Mouse (Mus musculus): ENCODE measurements around the gene Fmo9.

Gene Fmo9

DNA sequence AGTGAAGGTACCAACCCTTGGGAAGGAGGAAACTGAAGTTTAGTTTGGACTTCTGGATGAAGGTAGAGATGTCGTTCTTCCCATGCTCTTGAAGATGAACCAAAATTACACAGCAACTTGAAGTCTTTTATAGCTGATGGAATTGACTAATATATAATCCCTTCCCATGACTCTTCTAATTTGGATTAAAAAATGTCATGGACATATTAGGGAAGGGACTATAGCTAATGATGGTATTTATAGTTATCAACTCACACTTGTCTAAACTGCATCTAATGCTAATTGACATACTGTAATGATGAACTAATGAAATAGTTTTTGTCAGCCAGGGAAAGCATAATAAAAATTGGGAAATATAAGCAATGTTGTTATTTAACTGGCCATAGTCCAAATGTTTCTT is at the start of gene Fmo9:
TSS of gene Fmo9 (minus strand) at position 101 of the 400 bp plus-strand sequence.
- DNase-seq (ENCODE audit: low read depth, low spot score): no peak

DNA sequence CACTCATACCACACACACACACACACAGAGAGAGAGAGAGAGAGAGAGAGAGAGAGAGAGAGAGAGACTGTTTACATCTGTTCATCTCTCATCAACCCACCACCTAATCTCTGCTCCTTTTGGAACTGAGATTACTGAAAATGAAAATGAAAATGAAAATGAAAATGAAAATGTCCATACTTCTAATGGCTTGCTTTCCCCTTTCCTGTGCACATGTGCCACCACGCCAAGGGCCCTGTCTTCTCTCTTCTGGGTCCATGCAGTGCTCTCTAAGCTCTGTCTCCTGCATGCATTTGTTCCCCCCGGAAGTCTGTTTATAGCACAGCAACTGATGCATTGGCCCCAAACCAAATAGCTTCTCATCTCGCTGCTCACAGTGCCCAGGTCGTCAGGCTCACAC is 49.2 kb upstream of the Fmo9 start:
- no peak for DNase-seq (ENCODE audit: low read depth, low spot score)

DNA sequence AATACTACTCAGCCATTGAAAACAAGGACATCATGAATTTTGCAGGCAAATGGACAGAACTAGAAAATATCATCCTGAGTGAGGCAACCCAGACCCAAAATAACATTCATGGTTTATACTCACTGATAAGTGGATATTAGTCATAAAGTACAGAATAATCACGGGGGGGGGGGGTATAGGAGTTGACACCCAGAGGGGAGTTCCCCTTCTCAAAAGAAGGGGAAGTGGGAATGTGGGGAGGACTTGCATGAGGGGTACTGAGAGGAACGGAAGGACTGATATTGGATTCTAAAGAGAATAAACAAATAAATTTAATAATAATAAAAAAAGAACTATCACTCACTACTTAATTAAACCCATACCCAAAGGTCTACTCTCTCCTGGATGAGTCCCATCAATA is 48.6 kb upstream of the Fmo9 start:
- DNase-seq (ENCODE audit: low read depth, low spot score): no peak

DNA sequence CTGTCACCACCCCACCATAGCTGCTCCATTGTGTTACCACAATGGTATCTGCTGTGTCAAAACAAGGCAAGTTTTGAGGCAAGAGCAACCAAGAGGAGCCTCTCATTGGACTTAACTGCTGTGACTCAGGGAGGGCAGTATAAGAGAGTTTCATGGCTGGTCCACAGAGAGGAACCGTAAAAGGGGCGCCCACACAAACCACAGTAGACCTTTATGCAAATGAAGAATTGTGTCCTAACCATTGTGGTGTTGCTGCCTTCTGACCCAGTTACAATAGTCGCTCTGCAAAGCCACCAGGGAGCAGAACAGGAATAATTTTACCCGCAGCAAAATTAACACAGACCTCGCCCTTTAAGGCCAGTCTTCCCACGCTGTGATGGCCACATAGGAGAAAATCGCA is 29.2 kb upstream of the Fmo9 start:
- DNase-seq (ENCODE audit: low read depth, low spot score): no peak

DNA sequence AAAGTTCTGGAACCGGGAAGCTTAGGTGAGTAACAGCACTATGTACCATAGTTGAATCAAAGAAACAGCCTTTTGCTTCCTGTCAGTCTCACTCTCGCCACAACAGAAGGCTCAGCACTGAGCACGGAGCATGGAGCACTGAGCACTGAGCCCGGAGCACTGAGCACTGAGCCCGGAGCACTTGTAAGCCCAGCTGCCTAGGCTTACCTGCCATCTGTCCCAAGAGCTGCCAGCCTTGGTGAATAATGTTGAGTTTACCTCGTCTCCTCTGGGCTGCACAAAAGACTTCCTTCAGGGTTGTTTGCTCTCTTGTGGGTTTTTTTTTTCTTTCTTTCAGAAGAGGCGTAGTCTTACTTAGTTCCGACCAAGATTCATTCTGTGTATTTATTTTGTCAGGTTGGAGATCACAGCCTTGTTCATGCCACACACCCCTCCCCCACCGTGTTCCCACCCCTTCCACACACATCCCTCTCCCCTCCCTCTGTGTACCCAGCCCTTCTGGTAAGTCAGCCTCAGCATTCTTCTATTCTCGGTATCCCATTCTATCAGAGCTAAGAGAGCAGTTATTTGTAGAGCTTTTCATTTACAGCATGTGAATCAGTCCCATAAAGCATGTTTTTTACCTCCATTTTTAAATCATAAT is 20.7 kb upstream of the Fmo9 start:
- DNase-seq (ENCODE audit: low read depth, low spot score): no peak

DNA sequence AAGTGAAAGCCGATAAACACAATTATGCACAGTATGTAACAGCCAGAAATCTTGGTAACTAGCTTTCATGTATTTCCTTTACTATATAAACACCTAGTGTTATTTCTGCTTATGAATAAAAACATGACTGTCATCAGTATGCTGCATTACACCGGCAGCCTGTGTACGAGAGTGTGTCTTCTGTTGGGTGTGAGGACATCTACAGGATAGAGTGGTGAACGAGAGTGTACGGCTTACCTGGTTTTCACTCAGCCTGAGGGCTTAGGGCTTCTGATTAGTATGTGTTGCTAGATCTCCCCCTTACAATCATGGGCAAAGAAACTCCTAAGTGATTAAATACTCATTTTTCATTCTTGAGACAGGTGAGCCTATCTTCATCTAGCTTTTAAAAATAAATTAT is 12.4 kb downstream of the Fmo9 start:
- DNase-seq (ENCODE audit: low read depth, low spot score): no peak

DNA sequence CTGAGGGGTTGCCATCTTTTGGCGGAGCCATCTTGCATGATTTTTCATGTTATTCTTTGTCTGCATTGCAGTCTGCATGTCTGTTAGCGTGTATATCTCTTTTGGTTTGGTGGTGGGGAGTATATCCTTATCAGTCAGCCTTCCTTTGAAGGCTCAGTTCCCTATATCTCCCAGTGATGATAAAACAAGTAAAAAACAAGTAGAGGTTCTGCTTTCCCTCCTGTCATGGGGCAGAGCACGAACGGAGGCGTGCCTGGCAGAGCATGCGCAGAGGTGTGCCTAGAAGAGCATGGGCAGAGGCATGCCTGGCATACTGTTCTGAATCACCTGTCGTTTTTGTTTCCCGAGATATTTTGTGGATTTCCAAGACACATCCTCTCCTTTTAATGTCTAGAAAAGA is 20.8 kb downstream of the Fmo9 start:
- DNase-seq (ENCODE audit: low read depth, low spot score): no peak

DNA sequence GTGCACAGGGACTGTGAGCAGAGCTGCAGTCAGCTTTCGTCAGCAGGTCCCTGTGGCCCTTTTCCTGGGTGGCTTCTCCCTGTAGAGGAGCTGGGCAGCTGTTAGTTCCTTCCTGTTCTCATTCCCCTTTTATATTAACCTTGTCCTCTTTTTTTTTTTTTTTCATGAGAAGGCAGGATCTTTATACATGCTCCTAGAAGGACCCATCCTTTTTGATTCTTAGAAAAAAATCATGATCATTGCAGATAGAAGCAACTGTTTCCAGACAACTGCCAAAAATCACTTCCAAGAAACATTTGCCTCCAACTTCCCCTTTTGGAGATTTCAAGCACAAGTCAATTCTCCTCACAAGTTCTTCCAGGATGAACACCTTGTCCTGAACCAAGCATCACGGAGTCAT is 34.1 kb downstream of the Fmo9 start, which contains the start of gene Gm4847:
TSS of gene Gm4847 (minus strand) at position 101 of the 400 bp plus-strand sequence.
- no peak for DNase-seq (ENCODE audit: low read depth, low spot score)
